Mouse (Mus musculus): ENCODE data around the gene Sap30. TPM values are rescaled to one million over a fixed set of nuclear protein-coding genes. Genes with fewer than 3 reads are reported as not detected.
A peak's percentile ranks its signal among the peaks of the same experiment; 100 is the strongest.

The Sap30 gene
- polyA plus RNA-seq, 1 experiment from 2014 or later = 87.7 TPM

DNA sequence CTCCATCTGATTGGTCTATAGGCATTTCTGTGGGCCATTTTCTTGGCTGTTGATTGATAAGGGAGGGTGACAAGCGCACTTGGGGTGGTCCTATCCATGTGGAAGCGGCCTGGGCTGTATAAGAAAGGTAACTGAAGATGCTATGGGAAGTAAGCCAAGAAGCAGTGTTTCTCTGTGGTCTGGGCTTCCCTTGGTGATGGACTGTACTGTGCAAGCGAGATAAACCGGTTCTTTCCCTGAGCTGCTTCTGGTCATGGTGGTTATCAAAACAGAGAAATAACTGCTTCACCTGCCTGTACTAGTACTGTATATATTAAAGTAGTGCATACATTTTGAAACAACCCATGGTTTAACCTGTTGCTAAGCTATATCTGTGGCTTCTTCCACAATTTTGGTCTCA lies 4.2 kb upstream of the Sap30 start:
- H3K4me3 ChIP-seq (replicated peaks) = no peak overlapping the region
- ATAC-seq (ENCODE audit: insufficient number of reproducible peaks, insufficient read depth, low FRiP score, low TSS enrichment, low read depth) = no peak
- H3K4me2 ChIP-seq = no peak overlapping the region
- no peaks in the 10 kb centered on the region for H3K27me3 ChIP-seq
- no peaks in the 10 kb centered on the region for H3K9me3 ChIP-seq
- H3K9ac ChIP-seq (replicated peaks) = no peak overlapping the region
- WGBS = 93% methylated on average over 4 of the region's 4 CpGs
- no peaks in the 10 kb centered on the region for H3K4me1 ChIP-seq (replicated peaks)
- no peaks in the 10 kb centered on the region for H3K36me3 ChIP-seq
- no peak overlapping the region for H3K27ac ChIP-seq

GRCm38 (mm10) chr8:57489896-57490295 lies 2.2 kb upstream of the Sap30 start:
- Histone ChIP-seq H3K9me3 (no peaks in the 10 kb centered on the region), H3K9ac (replicated peaks) (no peak overlapping the region), H3K36me3 (no peaks in the 10 kb centered on the region), H3K27me3 (no peaks in the 10 kb centered on the region), H3K27ac (no peak overlapping the region), H3K4me2 (no peak overlapping the region), H3K4me1 (replicated peaks) (peaks cover 7% of the 10 kb centered on the region), H3K4me3 (replicated peaks) (no peak overlapping the region)
- no peak for ATAC-seq (ENCODE audit: insufficient number of reproducible peaks, insufficient read depth, low FRiP score, low TSS enrichment, low read depth)

GRCm38 (mm10) chr8:57489366-57489765 lies 1.7 kb upstream of the Sap30 start:
- no peak for ATAC-seq (ENCODE audit: insufficient number of reproducible peaks, insufficient read depth, low FRiP score, low TSS enrichment, low read depth)
- peaks cover 7% of the 10 kb centered on the region for H3K4me1 ChIP-seq (replicated peaks)
- H3K9ac ChIP-seq (replicated peaks) = no peak overlapping the region
- H3K4me2 ChIP-seq = no peak overlapping the region
- H3K27ac ChIP-seq = no peak overlapping the region
- H3K9me3 ChIP-seq = no peaks in the 10 kb centered on the region
- no peaks in the 10 kb centered on the region for H3K36me3 ChIP-seq
- 84% methylated on average over 1 of the region's 1 CpGs for WGBS
- H3K27me3 ChIP-seq = no peaks in the 10 kb centered on the region
- no peak overlapping the region for H3K4me3 ChIP-seq (replicated peaks)

GRCm38 (mm10) chr8:57488312-57488765 lies 679 bp upstream of the Sap30 start:
- H3K4me1 ChIP-seq (replicated peaks) = peaks cover 7% of the 10 kb centered on the region
- peak overlapping the region; percentile 98 for H3K27ac ChIP-seq
- ATAC-seq (ENCODE audit: insufficient number of reproducible peaks, insufficient read depth, low FRiP score, low TSS enrichment, low read depth) = peak; percentile 27; the same call in 1 of the 2 replicates
- H3K9ac ChIP-seq (replicated peaks) = peak overlapping the region; percentile 63
- H3K9me3 ChIP-seq = no peaks in the 10 kb centered on the region
- no peaks in the 10 kb centered on the region for H3K27me3 ChIP-seq
- peak overlapping the region; percentile 95 for H3K4me3 ChIP-seq (replicated peaks)
- WGBS = 0% methylated on average over 22 of the region's 25 CpGs
- peak overlapping the region; percentile 77 for H3K4me2 ChIP-seq
- peaks cover 3% of the 10 kb centered on the region for H3K36me3 ChIP-seq

DNA sequence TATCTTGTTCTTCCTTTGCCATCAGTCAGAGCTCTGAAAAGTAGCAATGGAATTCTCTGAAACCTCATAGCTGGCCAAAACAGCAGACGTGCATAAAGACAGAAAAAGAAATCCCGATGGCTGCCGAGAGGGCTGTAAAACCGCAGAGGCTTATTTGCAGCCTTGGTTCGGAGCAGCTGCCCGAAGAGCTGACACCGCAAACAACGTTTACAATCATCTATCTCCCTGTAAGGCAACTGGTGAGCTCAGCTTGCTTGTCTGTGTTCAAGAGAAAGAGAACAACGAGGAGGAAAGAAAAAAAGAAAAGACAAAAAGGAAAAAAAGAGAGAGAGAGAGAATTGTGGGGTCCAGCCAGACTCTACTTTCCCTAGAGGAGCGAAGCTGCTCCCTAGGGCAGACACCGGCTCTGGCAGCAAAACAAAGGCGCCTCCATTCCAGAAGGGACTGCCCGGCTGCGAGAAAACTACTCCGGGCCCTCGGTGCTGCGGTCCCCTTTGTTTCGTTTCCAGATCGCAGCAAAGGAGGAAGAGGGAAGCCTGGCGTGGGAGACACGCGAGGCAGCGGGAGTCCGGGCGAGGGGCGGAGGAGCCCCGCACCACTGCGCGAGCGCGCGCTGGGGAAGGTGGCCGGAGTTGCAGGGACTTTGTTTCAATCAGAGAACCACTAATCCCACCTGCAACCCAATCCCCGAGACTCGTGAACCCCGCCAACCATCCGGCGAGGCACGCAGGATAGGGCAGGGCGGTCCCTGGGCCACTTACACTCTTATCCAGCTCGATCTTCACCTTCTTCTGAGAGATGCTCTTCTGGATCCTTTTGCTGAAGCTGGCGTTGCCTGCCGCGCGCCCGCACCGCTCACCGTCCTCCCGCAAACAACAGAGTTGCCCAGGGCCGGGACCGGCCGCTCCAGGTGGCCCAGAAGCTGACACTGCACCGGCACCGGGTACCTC lies 894 bp downstream of the Sap30 start:
- Histone ChIP-seq H3K4me1 (replicated peaks) (peaks cover 7% of the 10 kb centered on the region), H3K36me3 (peaks cover 15% of the 10 kb centered on the region), H3K9me3 (no peaks in the 10 kb centered on the region), H3K4me2 (peak overlapping the region; percentile 77), H3K27me3 (no peaks in the 10 kb centered on the region), H3K27ac (peak overlapping the region; percentile 98), H3K9ac (replicated peaks) (peak overlapping the region; percentile 93), H3K4me3 (replicated peaks) (peak overlapping the region; percentile 95)
- WGBS = under 1% methylated on average over 54 of the region's 54 CpGs
- peak; percentile 63 for ATAC-seq (ENCODE audit: insufficient number of reproducible peaks, insufficient read depth, low FRiP score, low TSS enrichment, low read depth)

DNA sequence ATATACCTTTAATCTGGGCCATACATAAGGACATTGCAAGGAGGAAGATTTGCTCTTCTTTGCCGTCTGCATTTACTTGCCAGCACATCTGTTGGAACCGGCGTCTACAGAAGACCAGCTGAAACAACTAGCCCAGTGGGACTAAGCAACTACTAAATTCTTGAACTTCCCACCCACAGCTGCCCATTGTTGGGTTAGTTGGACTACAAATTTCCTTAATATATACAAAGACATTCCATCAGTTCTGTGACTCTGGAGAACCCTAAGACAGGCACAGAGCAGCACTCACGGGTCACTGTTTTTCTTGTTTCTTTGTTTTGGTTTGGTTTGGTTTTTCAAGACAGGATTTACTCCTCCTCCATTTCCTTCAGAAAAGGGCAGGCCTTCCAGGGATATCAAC lies 7.1 kb downstream of the Sap30 start:
- WGBS = 85% methylated on average over 4 of the region's 4 CpGs
- Histone ChIP-seq H3K9ac (replicated peaks) (no peak overlapping the region), H3K4me1 (replicated peaks) (peaks cover 4% of the 10 kb centered on the region), H3K4me2 (no peak overlapping the region), H3K4me3 (replicated peaks) (no peak overlapping the region), H3K9me3 (no peaks in the 10 kb centered on the region), H3K27me3 (no peaks in the 10 kb centered on the region), H3K27ac (no peak overlapping the region), H3K36me3 (peaks cover 24% of the 10 kb centered on the region)
- no peak for ATAC-seq (ENCODE audit: insufficient number of reproducible peaks, insufficient read depth, low FRiP score, low TSS enrichment, low read depth)

- H3K9me3 ChIP-seq = no peaks in the 10 kb centered on the region
- ATAC-seq (ENCODE audit: insufficient number of reproducible peaks, insufficient read depth, low FRiP score, low TSS enrichment, low read depth) = no peak
- H3K4me2 ChIP-seq = no peak overlapping the region
- no peaks in the 10 kb centered on the region for H3K27me3 ChIP-seq
- no peak overlapping the region for H3K27ac ChIP-seq
- peaks cover 24% of the 10 kb centered on the region for H3K36me3 ChIP-seq
- H3K4me3 ChIP-seq (replicated peaks) = no peak overlapping the region
- H3K4me1 ChIP-seq (replicated peaks) = no peaks in the 10 kb centered on the region
- 91% methylated on average over 8 of the region's 8 CpGs for WGBS
- no peak overlapping the region for H3K9ac ChIP-seq (replicated peaks)
Observed at GRCm38 (mm10) chr8:57479700-57480099, 8.0 kb downstream of the Sap30 start.

DNA sequence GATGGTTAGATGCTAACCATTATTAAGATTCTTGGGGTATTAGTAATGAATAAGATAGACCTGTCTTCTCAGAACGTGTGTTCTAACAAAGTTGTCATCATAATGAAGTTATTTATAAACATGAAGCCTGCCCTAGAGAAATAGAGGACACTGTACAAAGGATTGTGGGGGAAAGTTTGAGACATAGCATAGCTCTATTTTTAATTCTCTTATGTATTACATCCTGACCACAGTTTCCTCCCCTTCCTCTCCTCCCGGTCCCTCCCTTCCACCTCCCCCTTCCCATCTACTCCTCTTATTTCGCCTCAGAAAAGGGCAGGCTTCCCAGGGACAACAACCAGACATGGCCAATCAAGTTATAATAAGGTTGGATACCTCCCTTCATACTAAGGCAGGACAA lies 9.3 kb downstream of the Sap30 start:
- H3K36me3 ChIP-seq = peaks cover 21% of the 10 kb centered on the region
- H3K4me2 ChIP-seq = no peak overlapping the region
- H3K4me3 ChIP-seq (replicated peaks) = no peak overlapping the region
- no peaks in the 10 kb centered on the region for H3K27me3 ChIP-seq
- 65% methylated on average over 3 of the region's 3 CpGs for WGBS
- H3K9me3 ChIP-seq = no peaks in the 10 kb centered on the region
- no peak for ATAC-seq (ENCODE audit: insufficient number of reproducible peaks, insufficient read depth, low FRiP score, low TSS enrichment, low read depth)
- H3K9ac ChIP-seq (replicated peaks) = no peak overlapping the region
- H3K27ac ChIP-seq = no peak overlapping the region
- no peaks in the 10 kb centered on the region for H3K4me1 ChIP-seq (replicated peaks)

DNA sequence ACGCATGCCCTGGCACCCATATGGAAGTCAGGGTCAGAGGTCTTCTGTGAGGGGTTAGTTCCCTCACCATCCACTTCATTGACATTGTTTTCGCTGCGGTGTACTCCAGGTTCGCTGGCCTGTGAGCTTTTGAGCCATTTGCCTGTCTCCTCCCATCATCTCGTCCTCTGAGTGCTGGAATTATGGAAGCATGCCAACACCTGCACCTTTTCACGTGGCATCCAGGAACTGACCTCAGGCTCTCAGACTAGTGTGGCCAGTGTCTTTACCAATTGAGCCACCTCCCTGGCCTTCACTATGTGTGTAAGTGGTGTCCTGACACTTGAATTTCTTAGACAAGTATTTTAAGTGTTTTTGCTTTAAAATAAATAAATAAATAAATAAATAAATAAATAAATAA lies 13.9 kb downstream of the Sap30 start:
- H3K27me3 ChIP-seq = no peaks in the 10 kb centered on the region
- WGBS = 73% methylated on average over 6 of the region's 6 CpGs

GRCm38 (mm10) chr8:57470863-57471262 lies 16.8 kb downstream of the Sap30 start:
- Histone ChIP-seq H3K27me3 (no peaks in the 10 kb centered on the region), H3K4me2 (no peak overlapping the region), H3K9me3 (no peaks in the 10 kb centered on the region), H3K9ac (replicated peaks) (no peak overlapping the region), H3K4me3 (replicated peaks) (no peak overlapping the region), H3K36me3 (no peaks in the 10 kb centered on the region), H3K27ac (no peak overlapping the region), H3K4me1 (replicated peaks) (0 out of 2 replicates have a peak, but pooled peaks cover 3% of the 10 kb centered on the region)
- no peak for ATAC-seq (ENCODE audit: insufficient number of reproducible peaks, insufficient read depth, low FRiP score, low TSS enrichment, low read depth)
- 90% methylated on average over 5 of the region's 5 CpGs for WGBS

More for the DNA sequence above, 13.9 kb downstream of the Sap30 start:
- Histone ChIP-seq H3K4me1 (replicated peaks) (0 out of 2 replicates have a peak, but pooled peaks cover 1% of the 10 kb centered on the region), H3K27ac (no peak overlapping the region), H3K4me3 (replicated peaks) (no peak overlapping the region), H3K36me3 (no peaks in the 10 kb centered on the region), H3K4me2 (no peak overlapping the region), H3K9ac (replicated peaks) (no peak overlapping the region), H3K9me3 (no peaks in the 10 kb centered on the region)
- ATAC-seq (ENCODE audit: insufficient number of reproducible peaks, insufficient read depth, low FRiP score, low TSS enrichment, low read depth) = no peak

- Histone ChIP-seq H3K9ac (replicated peaks) (no peak overlapping the region), H3K4me1 (replicated peaks) (0 out of 2 replicates have a peak, but pooled peaks cover 3% of the 10 kb centered on the region), H3K9me3 (no peaks in the 10 kb centered on the region), H3K36me3 (no peaks in the 10 kb centered on the region), H3K4me2 (no peak overlapping the region), H3K27ac (no peak overlapping the region), H3K4me3 (replicated peaks) (no peak overlapping the region), H3K27me3 (no peaks in the 10 kb centered on the region)
- no peak for ATAC-seq (ENCODE audit: insufficient number of reproducible peaks, insufficient read depth, low FRiP score, low TSS enrichment, low read depth)
- WGBS = 48% methylated on average over 5 of the region's 5 CpGs
Observed at GRCm38 (mm10) chr8:57468624-57469023, 19.0 kb downstream of the Sap30 start.

Measured in limb, embryonic 12.5 days (tissue).